Mouse (Mus musculus) central nervous system, embryonic 14 days (tissue): ENCODE data around the gene Tas2r106. TPM values are rescaled to one million over a fixed set of nuclear protein-coding genes. Genes with fewer than 3 reads are reported as not detected.

Experiments
- polyA plus RNA-seq: library from polyadenylated mRNA; depleted of rRNA; stranded (reverse); fragments of >200 nt; gene quantifications from 2 replicates; pipeline ENCODE4 v1.2.3, GENCODE M21; 2012; rRNA removed

Gene Tas2r106
- polyA plus RNA-seq = not detected in 2 replicates

GRCm38 (mm10) chr6:131678786-131679185 is at the start of gene Tas2r106:
Tas2r106 (minus strand) TSS chr6:131678886.

GRCm38 (mm10) chr6:131689963-131690362 is 11.3 kb upstream of the Tas2r106 start, which contains the start of gene Tas2r114:
Tas2r114 (minus strand) TSS chr6:131690063.

DNA sequence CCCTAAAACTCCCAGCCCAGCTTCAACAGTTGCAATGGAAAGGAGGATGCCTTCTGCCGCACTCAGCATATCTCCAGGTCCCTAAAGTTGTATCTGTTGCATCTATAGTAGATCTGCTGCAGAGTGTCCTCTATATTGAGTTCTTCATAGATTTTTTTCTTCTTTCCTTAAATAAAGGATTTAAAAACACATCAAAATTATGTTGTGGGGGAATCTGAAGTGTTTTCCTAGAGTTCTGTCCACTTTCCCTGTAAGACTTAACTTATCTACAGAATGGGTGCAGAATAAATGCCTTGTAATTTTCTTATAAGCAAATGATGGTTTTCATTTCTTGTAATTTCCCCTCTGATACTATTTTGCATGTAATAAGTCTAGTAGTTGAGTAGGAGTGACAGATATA is 8.7 kb upstream of the Tas2r106 start, which contains the start of gene Tas2r105:
Gene Tas2r105, minus strand, starts transcription at position 101 of the 400 bp plus-strand sequence.

GRCm38 (mm10) chr6:131685644-131686043 is 7.0 kb upstream of the Tas2r106 start, which contains the start of gene Tas2r104:
Tas2r104 (minus strand) TSS chr6:131685744.

GRCm38 (mm10) chr6:131660049-131660448 is 18.6 kb downstream of the Tas2r106 start, which contains the start of gene Tas2r107:
Tas2r107 (minus strand) TSS chr6:131660149.

DNA sequence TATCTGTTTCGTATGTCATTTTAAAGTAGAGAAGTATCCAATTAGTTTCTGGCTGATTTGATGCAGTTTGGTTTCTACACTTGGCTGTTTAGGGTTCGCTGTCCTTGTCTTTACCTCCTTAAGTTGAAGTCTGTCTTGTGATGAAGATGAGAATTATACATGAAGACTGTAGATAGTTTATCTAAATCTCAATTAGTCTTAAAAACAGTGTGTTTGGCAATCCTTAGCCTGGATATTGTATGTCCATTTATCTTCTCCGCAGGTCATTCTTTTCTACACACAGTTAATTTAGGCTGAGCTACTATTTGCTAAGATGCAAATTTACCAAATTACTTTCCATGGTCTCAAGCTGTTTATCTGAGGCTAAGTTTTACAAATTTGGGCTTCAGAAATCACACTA is 47.9 kb downstream of the Tas2r106 start, which contains the start of gene Tas2r130:
Gene Tas2r130, minus strand, starts transcription at position 101 of the 400 bp plus-strand sequence.

Other genes with a start within 250 kb of the Tas2r106 start
- not detected in 2 replicates for gene 5430401F13Rik, start 192.5 kb downstream of the Tas2r106 start, polyA plus RNA-seq
- not detected in 2 replicates for gene Gm6619, start 192.5 kb downstream of the Tas2r106 start, polyA plus RNA-seq
- not detected in 2 replicates for gene Tas2r130, start 48.0 kb downstream of the Tas2r106 start, polyA plus RNA-seq
- not detected in 2 replicates for gene Tas2r107, start 18.7 kb downstream of the Tas2r106 start, polyA plus RNA-seq
- not detected in 2 replicates for gene Tas2r104, start 6.9 kb upstream of the Tas2r106 start, polyA plus RNA-seq
- gene Tas2r105, start 8.6 kb upstream of the Tas2r106 start, polyA plus RNA-seq = not detected in 2 replicates
- not detected in 2 replicates for gene Tas2r114, start 11.2 kb upstream of the Tas2r106 start, polyA plus RNA-seq